Mouse (Mus musculus): Measurements from ENCODE around the gene Arhgef7.

The Arhgef7 gene

DNA sequence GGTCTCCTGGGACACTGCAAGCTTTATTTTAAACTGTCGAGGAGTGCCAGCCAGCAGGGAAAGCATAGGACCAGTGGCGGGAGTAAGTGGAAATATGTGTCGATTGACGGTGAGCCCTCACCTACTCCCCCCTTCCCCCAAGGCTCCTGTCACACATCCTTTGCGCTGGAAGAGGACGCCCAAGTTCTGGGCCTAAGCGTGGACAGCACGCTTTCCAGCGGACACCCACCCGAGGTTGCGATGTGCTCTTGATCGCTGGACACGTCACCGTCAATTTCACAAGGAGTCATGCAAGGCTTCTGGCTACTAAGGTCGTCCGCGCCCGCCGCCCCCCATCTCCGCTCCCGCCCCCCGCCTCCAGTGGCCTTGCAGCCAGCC is 259 bp upstream of the Arhgef7 start:
- no peak for DNase-seq

DNA sequence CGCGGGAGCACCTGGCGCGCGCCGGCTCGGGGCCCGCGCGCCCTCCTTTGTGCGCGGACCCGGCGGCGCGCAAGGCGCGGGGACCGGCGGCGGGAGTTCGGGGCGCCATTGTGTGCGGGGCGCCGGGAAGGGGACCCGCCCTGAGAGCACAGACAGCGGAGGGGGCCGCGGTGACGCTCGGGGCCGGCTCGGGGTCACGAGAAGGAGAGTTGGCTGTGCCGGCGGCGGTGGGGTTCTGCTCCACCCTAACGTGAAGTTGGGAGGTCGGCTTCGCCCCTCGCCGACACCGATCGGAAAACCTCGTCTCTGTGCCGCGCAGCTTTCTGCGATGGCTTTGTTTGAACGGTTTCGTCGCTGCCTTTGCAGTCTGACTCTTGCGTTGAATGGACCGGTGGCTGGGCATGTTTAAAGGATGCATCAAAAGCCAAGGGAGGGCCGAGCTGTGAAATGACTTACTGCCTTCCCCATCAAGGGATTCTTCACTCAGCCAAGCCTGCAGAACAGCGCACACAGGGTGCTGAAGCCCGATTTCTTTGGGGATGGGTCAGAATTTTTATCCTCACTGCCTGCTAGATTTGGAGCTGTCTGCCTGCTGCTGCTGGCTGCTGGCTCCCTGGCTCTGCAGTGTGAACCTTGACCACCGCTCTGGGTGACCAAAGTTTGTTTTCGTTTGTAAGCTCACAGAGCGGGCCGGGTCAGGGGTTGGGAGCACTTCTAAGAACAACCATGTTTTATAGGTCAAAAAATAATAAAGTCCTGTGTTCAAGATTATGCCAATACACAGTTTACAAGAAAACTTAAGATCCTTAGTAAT is 1.2 kb downstream of the Arhgef7 start:
- DNase-seq = peak; percentile 64

DNA sequence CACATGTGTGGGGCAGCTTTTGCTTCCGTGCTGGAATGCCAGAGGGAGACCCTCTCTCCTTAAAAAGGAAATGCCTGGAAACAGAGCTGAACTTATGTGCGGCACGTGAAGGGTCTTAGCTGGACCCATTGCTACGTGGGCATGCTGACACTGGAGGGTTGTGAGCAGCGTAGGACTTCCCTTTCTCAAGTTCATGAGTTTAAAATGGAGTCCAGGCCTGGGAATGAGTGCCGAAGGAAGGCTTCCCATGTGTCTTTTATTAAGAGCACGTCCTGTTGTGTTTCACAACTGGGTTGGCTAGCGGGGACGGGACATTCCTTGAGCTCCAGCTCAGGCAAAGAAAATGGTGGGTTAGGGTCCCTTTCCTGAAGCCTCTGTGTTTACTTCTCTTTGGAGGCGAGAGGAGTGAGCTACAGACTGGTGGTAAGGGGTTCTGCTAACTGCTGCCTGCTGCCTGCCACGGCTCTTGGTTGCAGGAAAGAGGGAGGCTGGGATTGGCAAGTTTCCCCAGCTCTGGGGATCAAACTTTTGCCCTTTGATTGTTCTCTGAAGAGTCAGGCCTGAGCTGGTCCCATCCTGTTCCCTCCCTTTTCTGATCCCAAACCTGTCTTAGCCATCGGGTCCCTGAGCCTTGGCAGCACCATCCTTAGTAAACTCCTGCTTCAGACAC is 2.9 kb downstream of the Arhgef7 start:
- no peak for DNase-seq

DNA sequence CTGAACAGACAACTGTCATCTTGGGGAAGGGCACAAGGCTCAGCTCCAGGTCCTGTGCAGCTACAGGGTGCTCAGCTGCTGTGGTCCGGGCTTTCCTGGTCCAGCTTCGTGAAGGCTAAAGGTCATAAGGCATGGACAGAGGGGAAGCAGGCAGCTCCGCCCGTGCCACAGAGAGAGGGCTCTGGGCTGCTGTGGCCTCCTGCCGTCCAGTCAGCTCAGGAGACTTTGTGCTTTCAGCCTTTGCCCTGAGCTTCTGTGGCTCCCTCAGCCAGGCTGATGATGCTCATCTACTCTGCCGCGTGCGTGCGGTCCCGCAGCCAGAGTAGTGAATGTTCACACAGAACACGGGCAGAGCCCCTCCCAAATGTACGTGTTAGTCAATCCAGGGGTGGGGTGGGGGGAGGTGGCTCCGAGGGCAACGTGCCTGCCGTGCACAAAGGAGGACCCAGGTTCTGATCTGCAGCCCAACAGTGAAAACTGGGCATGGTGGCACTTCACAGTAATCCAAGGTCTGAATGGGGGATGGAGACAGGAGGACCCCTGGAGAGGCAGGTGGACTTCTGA is 8.2 kb downstream of the Arhgef7 start:
- DNase-seq = no peak

DNA sequence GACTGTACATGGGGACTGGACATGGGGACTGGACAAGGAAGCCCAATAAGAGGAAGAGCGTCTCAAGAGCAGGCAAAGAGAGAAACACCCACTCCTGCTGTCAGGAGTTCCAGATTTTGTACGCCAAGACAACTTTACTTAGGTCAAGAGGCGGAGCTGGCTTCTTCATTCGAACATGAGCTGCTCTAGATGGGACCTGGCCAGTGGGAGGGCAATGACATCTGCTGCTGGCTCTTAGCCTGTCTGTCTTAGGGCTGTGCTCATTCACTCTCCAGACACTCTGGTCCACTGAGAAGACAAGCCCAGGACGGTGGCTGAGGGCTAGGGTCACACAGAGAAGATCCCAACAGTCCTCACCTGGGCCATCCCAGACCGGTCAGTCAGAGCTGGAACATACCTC is 9.6 kb downstream of the Arhgef7 start:
- DNase-seq = no peak

DNA sequence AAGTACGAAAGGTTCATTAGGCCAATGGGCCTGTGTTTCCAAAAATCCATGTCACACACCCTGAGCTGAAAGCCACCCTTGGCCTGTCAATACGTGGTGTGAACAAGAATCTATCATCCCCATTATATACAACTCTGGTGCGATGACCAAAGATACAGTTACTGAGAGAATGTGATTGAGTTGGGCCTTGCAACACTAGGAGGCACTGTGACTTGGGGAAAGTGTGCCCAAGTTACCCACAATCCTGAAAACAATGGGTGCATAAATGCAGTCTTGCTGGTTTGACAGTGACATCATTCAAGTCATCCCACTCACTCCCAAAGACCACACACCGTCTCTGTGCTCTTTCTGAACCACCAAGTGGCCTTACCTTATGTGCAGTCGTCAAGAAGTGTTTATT is 11.6 kb downstream of the Arhgef7 start:
- DNase-seq = no peak

DNA sequence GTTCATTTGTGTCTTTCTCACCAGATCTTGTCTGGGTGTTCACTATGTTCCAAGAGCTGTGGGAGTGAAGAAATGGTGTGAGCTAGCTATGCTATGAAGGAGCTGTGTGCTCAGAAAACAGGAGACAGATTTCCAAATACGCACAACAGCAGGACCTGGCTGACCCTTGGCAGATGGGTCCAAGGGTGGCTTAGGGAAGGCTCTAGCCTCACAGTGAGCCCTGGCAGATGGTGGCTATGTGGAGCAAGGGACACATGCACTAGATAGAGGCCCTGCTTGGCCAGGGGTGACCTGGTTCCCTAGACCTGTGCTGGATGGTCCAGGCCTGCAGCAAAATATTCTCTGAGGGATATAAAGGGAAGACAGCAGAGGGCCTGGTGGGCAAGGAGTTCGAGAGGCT is 13.3 kb downstream of the Arhgef7 start:
- peak; percentile 66 for DNase-seq

DNA sequence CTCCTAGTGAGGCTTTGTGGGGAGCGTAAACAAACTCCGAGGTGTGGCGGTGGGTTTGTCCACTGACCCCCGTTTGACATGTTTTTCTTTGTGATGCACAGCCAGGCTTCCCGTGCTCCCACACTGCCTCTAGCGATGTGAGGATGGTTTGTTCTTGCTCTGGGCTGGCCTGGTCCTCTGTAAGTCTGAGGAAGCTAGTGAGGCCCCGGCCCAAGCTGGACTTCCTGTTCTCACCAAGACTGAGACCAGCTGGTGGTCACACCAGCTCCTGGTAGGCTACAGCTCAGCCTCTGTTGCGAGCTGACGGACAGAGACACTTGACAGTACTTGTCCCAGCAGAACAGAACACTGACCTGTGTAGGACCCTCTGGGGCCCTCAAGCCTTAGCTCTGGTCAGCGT is 16.1 kb downstream of the Arhgef7 start:
- no peak for DNase-seq

DNA sequence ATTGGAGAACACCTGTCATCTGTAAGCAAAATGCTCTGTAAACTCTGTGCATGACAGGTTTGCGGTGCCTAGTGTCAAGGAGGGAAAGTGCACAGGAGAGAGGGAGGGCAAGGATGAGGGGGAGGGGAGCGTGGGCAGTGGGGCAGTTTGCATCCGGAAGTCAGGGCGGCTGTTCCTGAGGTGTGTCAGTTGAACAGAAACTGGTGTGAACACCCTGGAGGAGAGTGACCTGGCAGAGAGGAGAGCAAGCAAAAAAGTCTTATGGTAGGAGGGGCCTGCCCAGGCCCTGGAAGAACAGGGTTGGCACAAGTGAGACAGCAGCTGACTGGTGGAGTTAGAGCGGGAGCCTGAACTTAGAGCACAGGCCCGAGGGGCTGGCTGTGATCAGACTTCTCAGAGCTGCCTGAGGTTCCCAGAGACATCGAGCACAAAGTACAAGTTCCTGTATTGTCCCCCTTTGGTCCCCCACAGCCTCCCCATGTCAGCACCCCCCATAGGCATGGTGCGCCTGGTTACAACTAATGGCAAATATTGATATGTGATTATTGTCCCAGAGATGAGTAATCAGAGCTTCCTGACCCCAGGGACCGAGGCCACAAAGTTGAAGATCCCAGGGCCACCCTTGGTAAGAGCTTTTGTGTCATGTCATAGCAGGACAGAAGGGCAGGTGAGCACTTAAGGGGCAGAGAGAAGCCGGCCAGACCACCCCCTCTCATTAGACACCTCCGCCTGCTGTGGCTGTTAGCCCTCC is 19.5 kb downstream of the Arhgef7 start:
- no peak for DNase-seq

DNA sequence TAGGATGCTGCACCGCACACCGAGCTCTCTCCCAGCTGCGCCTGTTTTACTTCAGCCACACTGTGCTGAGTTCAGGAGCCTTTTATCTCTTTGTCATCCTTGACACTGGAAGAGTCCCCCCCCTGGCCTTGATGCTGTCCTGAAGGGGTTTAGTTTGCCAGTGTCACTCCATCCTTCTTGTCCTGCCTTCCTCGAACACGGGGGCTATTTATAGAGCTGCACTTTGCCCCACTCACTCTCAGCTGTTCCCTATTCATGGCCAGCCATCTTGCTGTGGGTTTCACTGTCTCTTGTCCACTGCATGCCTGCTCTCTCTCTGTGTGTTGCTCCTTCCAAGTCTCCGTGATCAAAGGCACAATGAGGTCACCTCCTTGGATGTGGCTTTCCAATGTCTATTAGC is 22.0 kb downstream of the Arhgef7 start:
- DNase-seq = no peak

DNA sequence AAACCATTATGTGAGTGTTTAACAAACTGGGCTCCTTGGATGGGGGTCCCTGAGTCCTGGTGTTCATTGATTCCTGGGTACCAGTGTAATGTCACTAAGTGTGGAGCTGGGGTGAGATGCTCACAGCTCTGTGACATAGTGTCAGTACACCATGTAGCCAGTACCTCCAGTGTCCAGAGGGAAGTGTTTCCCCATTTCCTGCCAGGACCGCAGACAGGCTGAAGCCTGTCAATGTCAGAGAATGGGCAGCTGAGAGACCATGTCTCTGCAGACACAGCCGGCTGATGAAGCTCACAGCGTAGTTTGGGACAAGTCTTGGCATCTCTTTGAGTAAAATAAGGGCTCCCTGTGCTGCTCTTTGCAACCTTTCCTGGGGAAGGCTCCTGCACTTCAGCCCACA is 24.8 kb downstream of the Arhgef7 start:
- DNase-seq = no peak

DNA sequence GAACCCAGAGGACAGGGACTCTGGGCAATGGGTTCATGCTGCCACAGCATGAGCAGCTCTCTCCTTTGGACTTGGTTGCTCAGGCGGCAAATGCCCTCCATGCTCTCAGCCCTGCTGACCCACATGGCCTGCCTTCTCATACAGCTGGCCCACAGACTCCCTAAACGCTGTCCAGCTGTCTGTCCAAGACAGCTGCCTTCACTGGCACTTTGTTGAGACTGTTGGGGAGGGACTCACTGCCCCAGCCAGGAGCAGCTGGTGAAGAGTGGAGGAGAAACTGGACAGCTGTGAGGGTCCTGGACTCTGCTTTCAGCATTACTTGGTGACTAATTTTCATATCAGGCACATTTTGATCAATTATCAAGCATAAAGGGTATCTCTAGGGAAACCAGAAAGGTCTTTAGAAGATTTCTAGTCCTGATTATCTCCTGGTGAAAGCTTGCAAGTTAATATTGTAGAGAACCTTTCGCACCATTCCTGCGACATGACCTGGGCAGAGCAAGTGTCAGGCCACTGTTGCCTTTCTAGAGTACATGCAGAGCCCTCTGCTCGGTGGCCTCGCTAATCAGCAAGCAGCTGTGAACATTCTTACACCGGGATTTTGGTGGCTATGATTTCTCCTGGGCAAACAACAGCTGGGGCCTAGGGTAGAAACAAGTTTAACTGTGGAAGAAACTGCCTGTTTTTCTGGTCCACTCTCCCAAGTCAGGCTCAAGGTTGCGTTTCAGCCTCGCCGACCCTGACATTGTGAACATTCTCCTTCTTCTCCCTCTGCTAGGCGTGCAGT is 25.8 kb downstream of the Arhgef7 start:
- no peak for DNase-seq

DNA sequence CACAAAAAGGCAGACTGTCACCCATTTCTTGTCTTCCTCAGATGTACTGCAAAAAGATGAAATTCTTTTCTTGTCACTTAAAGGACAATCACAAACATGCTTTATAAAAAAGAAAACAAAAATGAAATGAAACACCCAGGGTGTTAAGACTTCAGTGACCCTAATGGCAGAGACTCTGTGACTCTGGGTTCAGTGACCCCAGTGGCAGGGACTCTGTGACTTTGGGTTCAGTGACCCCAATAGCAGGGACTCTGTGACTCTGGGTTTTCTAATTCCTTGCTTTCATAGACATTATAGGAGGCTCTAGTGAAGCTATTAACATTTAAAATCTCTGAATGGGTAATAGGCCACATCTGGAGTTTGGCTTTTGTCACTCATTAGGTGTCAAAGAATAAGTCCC is 27.2 kb downstream of the Arhgef7 start:
- no peak for DNase-seq

DNA sequence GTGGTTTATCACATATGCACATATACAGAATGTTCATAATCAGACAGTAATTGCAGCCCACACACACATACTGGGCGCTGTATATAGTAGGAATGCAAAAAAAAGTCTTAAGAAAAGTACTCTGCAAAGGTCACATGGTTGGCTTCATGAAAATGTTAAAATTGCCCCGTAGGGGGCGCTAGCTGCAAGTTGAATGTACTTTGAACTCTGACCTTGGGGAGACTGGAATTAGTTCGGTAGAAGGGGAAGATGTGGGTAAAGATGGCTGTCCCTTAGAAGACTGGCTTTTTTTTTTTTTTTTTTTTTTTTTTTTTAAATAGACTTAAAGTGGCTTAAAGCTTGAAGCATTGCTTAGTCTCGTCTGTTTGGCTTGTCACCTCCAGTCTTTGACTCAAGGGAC is 28.4 kb downstream of the Arhgef7 start:
- peak; percentile 82 for DNase-seq

DNA sequence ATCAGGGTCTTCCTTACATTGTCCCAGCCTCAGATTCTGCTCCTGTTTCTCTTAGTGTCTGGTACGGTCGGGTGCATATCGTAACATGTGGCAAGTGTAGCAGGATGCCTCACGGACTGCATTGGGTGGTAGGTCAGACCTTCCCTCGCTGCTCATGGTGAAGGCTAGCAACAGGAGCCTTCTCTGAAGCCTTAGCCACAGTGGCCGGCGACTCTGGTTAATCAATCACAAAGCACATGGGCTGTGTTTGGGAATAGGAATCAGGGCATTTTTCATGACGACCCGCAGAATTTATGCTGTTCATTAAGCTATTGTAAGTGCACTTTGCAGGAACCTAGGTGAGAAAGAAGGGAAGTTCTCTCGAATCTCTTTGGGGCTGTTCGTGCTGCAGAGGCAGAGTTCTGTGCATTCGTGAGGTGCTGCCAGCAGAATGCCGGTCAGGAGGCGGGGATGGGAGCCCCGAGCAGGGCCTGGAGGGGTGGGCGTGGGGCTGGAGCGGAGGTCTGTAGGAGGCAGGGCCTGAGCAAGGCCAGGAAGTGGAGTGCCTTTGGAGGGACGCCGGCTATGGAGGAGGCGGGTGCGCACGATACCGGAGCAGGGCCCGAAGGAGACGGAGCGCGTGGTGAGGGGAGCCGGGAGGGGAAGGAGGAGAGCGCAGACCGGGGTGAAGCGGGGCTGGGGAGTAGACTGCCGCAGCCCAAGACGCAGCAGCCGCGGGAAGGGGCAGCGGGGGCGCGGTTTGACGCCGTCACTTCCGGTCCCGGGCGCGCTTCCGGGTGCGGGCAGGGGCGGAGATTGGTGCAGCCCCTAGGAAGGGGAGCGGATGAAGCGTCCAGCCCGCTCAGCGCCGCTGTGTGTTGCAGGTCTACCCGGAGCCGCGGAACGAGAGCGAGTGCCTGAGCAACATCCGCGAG is 30.3 kb downstream of the Arhgef7 start:
- DNase-seq = peak; percentile 94

DNA sequence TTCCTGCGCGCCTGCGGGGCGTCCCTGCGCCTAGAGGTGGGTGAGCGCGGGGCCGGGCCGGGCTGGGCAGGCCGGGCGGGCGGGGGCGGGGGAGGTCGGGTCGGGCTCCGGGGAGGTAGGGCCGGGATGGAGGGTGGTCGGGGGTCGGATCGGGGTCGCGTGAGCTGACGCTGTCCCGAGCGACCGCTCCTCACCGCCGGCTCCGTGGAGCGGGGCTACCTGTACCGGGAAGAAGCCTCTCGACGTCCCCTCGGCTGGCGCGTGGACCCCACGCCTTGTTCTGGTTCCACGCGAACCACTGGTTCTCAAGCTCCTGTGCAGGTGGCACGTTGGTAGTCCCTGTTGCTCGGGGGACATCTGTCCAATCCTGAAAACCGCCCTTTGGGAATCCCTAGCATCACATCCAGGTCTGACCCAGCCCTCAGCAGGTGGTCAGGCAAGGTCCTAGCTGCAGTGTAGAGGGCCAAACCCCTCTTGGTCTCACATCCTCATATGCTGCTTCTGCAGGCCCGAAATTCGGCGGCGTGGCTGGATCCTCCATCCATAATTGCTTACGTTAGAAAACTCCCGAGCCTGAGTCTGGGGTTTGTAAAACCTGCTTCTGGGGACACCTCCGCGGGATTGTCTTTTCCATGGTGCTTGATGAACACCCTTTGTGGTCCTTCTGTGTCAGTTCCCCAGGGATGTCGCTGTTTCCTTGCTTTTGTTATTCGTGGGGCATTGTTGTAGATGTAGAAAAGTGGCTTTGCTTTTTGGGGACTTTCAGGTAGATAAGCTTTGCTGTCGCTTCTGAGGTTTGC is 31.2 kb downstream of the Arhgef7 start:
- DNase-seq = peak; percentile 23

DNA sequence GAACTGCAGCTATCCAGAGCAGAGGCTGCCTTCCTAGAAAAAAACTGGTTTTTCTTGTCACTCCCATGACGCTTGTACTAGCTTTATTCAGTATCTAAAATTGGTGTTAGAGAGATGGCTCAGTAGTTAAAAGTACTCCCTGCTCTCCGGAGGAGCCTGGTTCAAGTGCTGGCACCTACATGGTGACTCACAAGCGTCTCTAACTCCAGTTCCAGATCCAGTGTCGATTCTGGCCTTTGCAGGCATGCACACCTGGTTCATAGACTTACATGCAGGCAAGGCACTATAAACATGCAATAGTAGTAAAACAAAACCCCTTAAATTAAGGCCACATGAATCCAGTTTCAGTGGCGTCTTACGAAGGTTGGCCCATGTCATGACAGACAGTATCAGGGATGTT is 34.0 kb downstream of the Arhgef7 start:
- no peak for DNase-seq

DNA sequence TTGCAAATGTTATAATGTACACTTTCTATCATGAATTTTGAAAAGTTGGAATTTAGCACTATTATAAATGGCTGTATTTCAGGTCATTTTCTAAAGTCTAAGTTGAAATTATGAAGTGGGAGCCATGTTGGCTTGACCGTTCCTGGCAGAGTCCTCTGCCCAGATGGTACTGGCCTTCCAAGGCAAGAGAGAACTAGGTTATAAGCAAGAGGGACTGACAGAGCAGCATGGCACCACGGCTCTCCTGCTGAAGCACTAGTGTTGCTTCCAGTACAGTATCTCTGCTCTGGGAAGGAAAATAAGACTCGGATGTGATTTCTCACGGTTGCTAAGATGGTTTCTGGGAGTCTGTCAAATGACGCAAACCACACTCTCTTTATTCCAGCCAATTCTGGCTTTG is 34.5 kb downstream of the Arhgef7 start:
- no peak for DNase-seq

DNA sequence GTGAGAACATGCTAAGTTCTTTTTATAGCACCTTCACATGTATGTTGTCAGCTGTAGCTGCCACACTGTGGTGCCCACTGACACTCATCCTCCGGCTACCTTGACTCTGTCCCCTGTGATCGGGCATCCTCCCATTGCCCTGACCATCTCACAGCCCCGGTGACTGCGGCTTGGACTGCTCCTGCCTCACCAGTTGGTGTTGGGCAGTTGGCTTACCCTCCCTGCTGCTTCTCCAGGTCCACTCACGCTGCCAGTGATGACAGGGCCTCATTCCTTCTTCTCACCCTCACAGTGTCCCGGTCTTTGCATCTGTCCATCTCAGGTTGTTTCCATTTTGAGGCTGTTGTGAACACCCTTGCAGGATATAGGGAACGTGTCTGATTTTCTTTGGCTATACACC is 35.3 kb downstream of the Arhgef7 start:
- DNase-seq = no peak

DNA sequence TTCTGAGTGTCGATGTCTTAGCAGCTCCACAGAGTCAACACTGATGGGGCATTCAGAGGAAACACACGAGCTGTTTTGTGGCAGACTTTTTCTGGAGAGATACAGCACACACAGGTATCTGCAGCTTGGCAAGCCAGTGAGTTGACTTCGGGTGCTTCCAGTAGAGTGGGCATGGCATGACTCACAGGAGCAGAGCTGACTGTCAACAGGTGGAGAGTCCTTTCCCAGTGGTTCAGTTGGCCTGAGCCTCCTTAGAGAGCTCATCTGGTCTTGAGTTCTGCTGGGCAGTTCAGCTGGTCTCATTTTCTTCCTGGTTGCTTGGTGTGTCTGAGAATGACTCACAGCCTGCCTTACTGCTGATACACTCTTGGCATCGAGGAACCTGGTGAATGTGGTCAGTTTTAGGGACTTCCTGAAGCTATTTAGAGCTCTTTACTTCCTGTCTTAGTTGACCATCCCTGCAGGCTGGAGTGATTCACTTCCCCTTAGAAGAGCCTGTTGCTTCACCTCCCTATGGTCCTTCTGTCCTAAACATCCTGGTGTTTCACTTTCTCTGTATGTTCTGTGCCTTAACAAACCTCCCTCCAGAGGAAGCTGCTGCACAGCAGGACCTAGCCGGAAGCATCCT is 39.8 kb downstream of the Arhgef7 start:
- no peak for DNase-seq

Data from retina, postnatal 1 day (tissue).